Mouse (Mus musculus): ENCODE measurements around the gene Rasal2. TPM values are rescaled to one million over a fixed set of nuclear protein-coding genes. Genes with fewer than 3 reads are reported as not detected.

Gene Rasal2
- polyA plus RNA-seq, 1 experiment from 2014 or later: 9.1 TPM

- Histone ChIP-seq H3K4me1 (no peaks in the 10 kb centered on the region), H3K27me3 (replicated peaks) (no peaks in the 10 kb centered on the region), H3K27ac (no peak overlapping the region), H3K9ac (no peak overlapping the region), H3K4me2 (no peak overlapping the region), H3K36me3 (no peaks in the 10 kb centered on the region), H3K9me3 (no peaks in the 10 kb centered on the region), H3K4me3 (replicated peaks) (no peak overlapping the region)
- no peak for ATAC-seq (ENCODE audit: insufficient read depth, low FRiP score, low read depth)
- WGBS: 88% methylated on average over 4 of the region's 4 CpGs
These were observed 22.0 kb upstream of the Rasal2 start for GRCm38 (mm10) chr1:157434404-157434803.

GRCm38 (mm10) chr1:157433316-157433715, 20.9 kb upstream of the Rasal2 start:
- H3K4me3 ChIP-seq (replicated peaks): no peak overlapping the region
- H3K9me3 ChIP-seq: no peaks in the 10 kb centered on the region
- no peak overlapping the region for H3K27ac ChIP-seq
- H3K9ac ChIP-seq: no peak overlapping the region
- H3K4me1 ChIP-seq: no peaks in the 10 kb centered on the region
- no peaks in the 10 kb centered on the region for H3K36me3 ChIP-seq
- 52% methylated on average over 3 of the region's 3 CpGs for WGBS
- H3K4me2 ChIP-seq: no peak overlapping the region
- no peak for ATAC-seq (ENCODE audit: insufficient read depth, low FRiP score, low read depth)
- H3K27me3 ChIP-seq (replicated peaks): no peaks in the 10 kb centered on the region

- Histone ChIP-seq H3K9ac (no peak overlapping the region), H3K36me3 (no peaks in the 10 kb centered on the region), H3K4me2 (no peak overlapping the region), H3K4me3 (replicated peaks) (no peak overlapping the region), H3K27me3 (replicated peaks) (no peaks in the 10 kb centered on the region), H3K4me1 (0 out of 2 replicates have a peak, but pooled peaks cover 6% of the 10 kb centered on the region), H3K9me3 (no peaks in the 10 kb centered on the region), H3K27ac (no peak overlapping the region)
- no peak for ATAC-seq (ENCODE audit: insufficient read depth, low FRiP score, low read depth)
- WGBS: 86% methylated on average over 3 of the region's 3 CpGs
These were observed 16.0 kb upstream of the Rasal2 start for GRCm38 (mm10) chr1:157428366-157428765.

GRCm38 (mm10) chr1:157427604-157428003, 15.2 kb upstream of the Rasal2 start:
- H3K4me2 ChIP-seq: no peak overlapping the region
- no peak for ATAC-seq (ENCODE audit: insufficient read depth, low FRiP score, low read depth)
- H3K4me3 ChIP-seq (replicated peaks): no peak overlapping the region
- 93% methylated on average over 4 of the region's 4 CpGs for WGBS
- no peaks in the 10 kb centered on the region for H3K36me3 ChIP-seq
- H3K9me3 ChIP-seq: no peaks in the 10 kb centered on the region
- no peaks in the 10 kb centered on the region for H3K27me3 ChIP-seq (replicated peaks)
- 0 out of 2 replicates have a peak, but pooled peaks cover 6% of the 10 kb centered on the region for H3K4me1 ChIP-seq
- no peak overlapping the region for H3K27ac ChIP-seq
- H3K9ac ChIP-seq: no peak overlapping the region

GRCm38 (mm10) chr1:157426933-157427332, 14.5 kb upstream of the Rasal2 start:
- ATAC-seq (ENCODE audit: insufficient read depth, low FRiP score, low read depth): no peak
- Histone ChIP-seq H3K27me3 (replicated peaks) (no peaks in the 10 kb centered on the region), H3K4me3 (replicated peaks) (no peak overlapping the region), H3K4me2 (no peak overlapping the region), H3K4me1 (0 out of 2 replicates have a peak, but pooled peaks cover 6% of the 10 kb centered on the region), H3K27ac (no peak overlapping the region), H3K9ac (no peak overlapping the region), H3K9me3 (no peaks in the 10 kb centered on the region), H3K36me3 (no peaks in the 10 kb centered on the region)
- 59% methylated on average over 1 of the region's 1 CpGs for WGBS

GRCm38 (mm10) chr1:157425741-157426427, 13.5 kb upstream of the Rasal2 start:
- Histone ChIP-seq H3K27ac (no peak overlapping the region), H3K9me3 (no peaks in the 10 kb centered on the region), H3K4me2 (peak overlapping the region; percentile 27; the same call in 1 of the 2 replicates), H3K27me3 (replicated peaks) (no peaks in the 10 kb centered on the region), H3K9ac (no peak overlapping the region), H3K4me1 (0 out of 2 replicates have a peak, but pooled peaks cover 6% of the 10 kb centered on the region), H3K36me3 (no peaks in the 10 kb centered on the region), H3K4me3 (replicated peaks) (no peak overlapping the region)
- no peak for ATAC-seq (ENCODE audit: insufficient read depth, low FRiP score, low read depth)
- WGBS: 39% methylated on average over 8 of the region's 8 CpGs

GRCm38 (mm10) chr1:157417861-157418260, 5.5 kb upstream of the Rasal2 start:
- Histone ChIP-seq H3K27ac (no peak overlapping the region; the same call in 1 of the 2 replicates), H3K36me3 (no peaks in the 10 kb centered on the region), H3K4me3 (replicated peaks) (no peak overlapping the region), H3K4me2 (no peak overlapping the region), H3K27me3 (replicated peaks) (no peaks in the 10 kb centered on the region), H3K9ac (no peak overlapping the region), H3K9me3 (no peaks in the 10 kb centered on the region), H3K4me1 (no peaks in the 10 kb centered on the region)
- ATAC-seq (ENCODE audit: insufficient read depth, low FRiP score, low read depth): no peak
- 57% methylated on average over 7 of the region's 7 CpGs for WGBS

- no peak overlapping the region for H3K9ac ChIP-seq
- no peak overlapping the region for H3K4me2 ChIP-seq
- H3K36me3 ChIP-seq: no peaks in the 10 kb centered on the region
- H3K27ac ChIP-seq: no peak overlapping the region
- no peaks in the 10 kb centered on the region for H3K4me1 ChIP-seq
- 66% methylated on average over 3 of the region's 3 CpGs for WGBS
- no peaks in the 10 kb centered on the region for H3K9me3 ChIP-seq
- H3K27me3 ChIP-seq (replicated peaks): no peaks in the 10 kb centered on the region
- no peak overlapping the region for H3K4me3 ChIP-seq (replicated peaks)
- ATAC-seq (ENCODE audit: insufficient read depth, low FRiP score, low read depth): no peak
These were observed 5.0 kb upstream of the Rasal2 start for GRCm38 (mm10) chr1:157417414-157417813.

- Histone ChIP-seq H3K9ac (no peak overlapping the region), H3K27ac (no peak overlapping the region), H3K4me1 (no peaks in the 10 kb centered on the region), H3K4me3 (replicated peaks) (no peak overlapping the region), H3K4me2 (no peak overlapping the region), H3K27me3 (replicated peaks) (no peaks in the 10 kb centered on the region), H3K36me3 (no peaks in the 10 kb centered on the region), H3K9me3 (no peaks in the 10 kb centered on the region)
- WGBS: 84% methylated on average over 2 of the region's 2 CpGs
- ATAC-seq (ENCODE audit: insufficient read depth, low FRiP score, low read depth): no peak
These were observed 4.2 kb upstream of the Rasal2 start for GRCm38 (mm10) chr1:157416628-157417027.

- Histone ChIP-seq H3K36me3 (no peaks in the 10 kb centered on the region), H3K27me3 (replicated peaks) (no peaks in the 10 kb centered on the region), H3K4me2 (no peak overlapping the region), H3K4me1 (peaks cover 3% of the 10 kb centered on the region; the same call in 1 of the 2 replicates), H3K9me3 (no peaks in the 10 kb centered on the region), H3K4me3 (replicated peaks) (no peak overlapping the region), H3K27ac (no peak overlapping the region), H3K9ac (no peak overlapping the region)
- ATAC-seq (ENCODE audit: insufficient read depth, low FRiP score, low read depth): no peak
- 58% methylated on average over 3 of the region's 3 CpGs for WGBS
These were observed 3.4 kb upstream of the Rasal2 start for GRCm38 (mm10) chr1:157415771-157416170.

- Histone ChIP-seq H3K4me3 (replicated peaks) (peak overlapping the region; percentile 97), H3K27ac (peak overlapping the region; percentile 94), H3K9me3 (no peaks in the 10 kb centered on the region), H3K27me3 (replicated peaks) (no peaks in the 10 kb centered on the region), H3K4me1 (peaks cover 5% of the 10 kb centered on the region; the same call in 1 of the 2 replicates), H3K9ac (peak overlapping the region; percentile 61), H3K4me2 (peak overlapping the region; percentile 86), H3K36me3 (no peaks in the 10 kb centered on the region)
- peak; percentile 85 for ATAC-seq (ENCODE audit: insufficient read depth, low FRiP score, low read depth)
- under 1% methylated on average over 78 of the region's 85 CpGs for WGBS
These were observed 549 bp downstream of the Rasal2 start for GRCm38 (mm10) chr1:157411711-157412380.

- H3K9me3 ChIP-seq: no peaks in the 10 kb centered on the region
- WGBS: 1% methylated on average over 4 of the region's 4 CpGs
- no peak for ATAC-seq (ENCODE audit: insufficient read depth, low FRiP score, low read depth)
- no peaks in the 10 kb centered on the region for H3K27me3 ChIP-seq (replicated peaks)
- no peaks in the 10 kb centered on the region for H3K36me3 ChIP-seq
- H3K4me1 ChIP-seq: peaks cover 5% of the 10 kb centered on the region; the same call in 1 of the 2 replicates
- H3K9ac ChIP-seq: peak overlapping the region; percentile 61; the same call in 1 of the 2 replicates
- H3K4me3 ChIP-seq (replicated peaks): peak overlapping the region; percentile 97
- H3K4me2 ChIP-seq: peak overlapping the region; percentile 86
- 0 out of 2 replicates have a peak overlapping the region, but pooled peaks have one; percentile 94 for H3K27ac ChIP-seq
These were observed 1.1 kb downstream of the Rasal2 start for GRCm38 (mm10) chr1:157411341-157411710.

Measured in stomach, embryonic 15.5 days (tissue).